Mouse (Mus musculus): ENCODE measurements around the gene Cnpy3. TPM values are rescaled to one million over a fixed set of nuclear protein-coding genes. Genes with fewer than 3 reads are reported as not detected.
A peak's percentile ranks its signal among the peaks of the same experiment; 100 is the strongest.

Cnpy3 gene
- polyA plus RNA-seq, 1 experiment: 29.9 TPM

DNA sequence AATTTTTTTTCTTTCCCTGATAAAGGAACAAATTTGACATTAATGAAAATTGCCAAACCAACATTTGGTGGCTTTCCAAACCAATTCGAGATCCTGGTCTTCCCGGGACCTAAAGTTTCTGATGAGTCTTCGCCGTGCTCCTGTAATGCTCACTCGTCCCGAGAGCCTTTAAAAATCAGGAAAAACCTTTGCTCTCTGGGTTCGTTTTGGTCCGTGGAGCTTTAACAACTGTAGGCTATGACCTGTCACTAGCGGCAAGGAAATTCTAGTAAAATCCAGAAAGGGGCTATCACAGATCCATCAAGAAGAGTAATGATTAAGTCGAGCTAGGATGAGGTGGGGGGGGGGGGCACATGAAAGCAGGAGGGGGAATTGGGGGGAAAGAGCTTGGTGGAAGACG, 29.9 kb upstream of the Cnpy3 start:
- Histone ChIP-seq H3K4me1 (ENCODE audit: control insufficient read depth, insufficient read depth, low read length) (no peaks in the 10 kb centered on the region), H3K27ac (ENCODE audit: insufficient read depth, low read length) (peak overlapping the region; percentile 68; the same call in 1 of the 2 replicates), H3K4me3 (ENCODE audit: insufficient read depth, low read length) (peak overlapping the region; percentile 81)
- TF ChIP-seq CTCF (IDR thresholded peaks at IDR 0.05; ENCODE audit: borderline replicate concordance, insufficient read depth, low read length): no peak
- no peak for TF ChIP-seq POLR2A (IDR thresholded peaks at IDR 0.05; ENCODE audit: low read depth, low read length)

DNA sequence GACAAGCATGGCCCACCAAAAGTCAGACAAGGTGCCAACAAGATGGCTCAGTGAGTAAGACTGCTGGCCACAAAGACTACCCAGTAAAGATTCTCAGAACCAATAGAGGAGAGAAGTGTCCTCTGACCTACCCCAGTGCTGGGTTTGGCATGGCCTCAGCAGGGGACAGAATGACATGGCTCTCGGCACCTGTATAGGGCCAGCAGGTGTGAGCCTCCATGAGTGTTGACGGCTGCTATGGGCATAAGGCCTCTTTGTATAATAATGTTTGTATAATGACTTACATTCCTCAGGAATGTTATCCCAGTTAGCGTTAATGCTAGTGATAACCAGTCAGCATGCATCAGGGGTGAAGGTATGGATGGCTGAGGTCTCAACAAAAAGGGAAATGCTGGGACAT, 24.1 kb upstream of the Cnpy3 start:
- H3K4me1 ChIP-seq (ENCODE audit: control insufficient read depth, insufficient read depth, low read length): no peaks in the 10 kb centered on the region
- no peak overlapping the region for H3K4me3 ChIP-seq (ENCODE audit: insufficient read depth, low read length)
- TF ChIP-seq CTCF (IDR thresholded peaks at IDR 0.05; ENCODE audit: borderline replicate concordance, insufficient read depth, low read length) (no peak), POLR2A (IDR thresholded peaks at IDR 0.05; ENCODE audit: low read depth, low read length) (no peak)
- H3K27ac ChIP-seq (ENCODE audit: insufficient read depth, low read length): no peak overlapping the region

DNA sequence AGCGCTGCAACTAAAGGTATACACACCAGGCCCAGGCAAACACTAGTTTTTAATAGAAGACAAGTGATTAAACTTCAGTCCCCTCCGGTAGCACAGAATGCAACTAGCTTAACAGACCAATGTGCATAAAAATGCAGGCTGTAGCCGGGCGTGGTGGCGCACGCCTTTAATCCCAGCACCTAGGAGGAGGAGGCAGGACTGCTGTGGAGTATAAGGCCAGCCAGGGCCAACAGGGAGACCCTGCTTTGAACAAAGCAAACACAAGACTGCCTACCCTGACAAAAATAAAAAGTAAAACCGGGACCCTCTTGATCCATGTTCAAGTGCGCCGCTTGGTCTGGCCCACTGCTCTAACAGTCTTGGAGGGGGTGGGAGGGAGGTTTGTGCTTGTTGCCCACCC, 23.1 kb upstream of the Cnpy3 start:
- no peak for TF ChIP-seq POLR2A (IDR thresholded peaks at IDR 0.05; ENCODE audit: low read depth, low read length)
- TF ChIP-seq CTCF (IDR thresholded peaks at IDR 0.05; ENCODE audit: borderline replicate concordance, insufficient read depth, low read length): no peak
- no peak overlapping the region for H3K27ac ChIP-seq (ENCODE audit: insufficient read depth, low read length)
- no peak overlapping the region for H3K4me3 ChIP-seq (ENCODE audit: insufficient read depth, low read length)
- no peaks in the 10 kb centered on the region for H3K4me1 ChIP-seq (ENCODE audit: control insufficient read depth, insufficient read depth, low read length)

DNA sequence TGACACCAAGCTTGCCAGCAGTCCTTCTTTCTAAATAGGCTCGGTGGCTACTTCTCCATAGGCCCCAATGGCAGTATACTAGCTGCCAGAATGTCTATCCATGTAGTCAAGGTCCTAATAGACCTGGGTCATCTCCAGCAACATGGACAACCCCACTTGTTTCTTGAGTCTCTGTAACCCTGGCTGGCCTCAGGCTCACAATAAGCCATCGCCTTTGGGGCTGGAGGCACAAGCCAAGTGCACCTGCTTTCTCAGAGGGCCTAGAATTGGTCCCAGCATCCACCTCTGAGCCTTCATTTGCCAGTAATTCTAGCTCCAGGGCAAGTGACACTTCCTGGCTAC, 22.1 kb upstream of the Cnpy3 start:
- no peak overlapping the region for H3K4me3 ChIP-seq (ENCODE audit: insufficient read depth, low read length)
- H3K4me1 ChIP-seq (ENCODE audit: control insufficient read depth, insufficient read depth, low read length): no peaks in the 10 kb centered on the region
- H3K27ac ChIP-seq (ENCODE audit: insufficient read depth, low read length): no peak overlapping the region
- TF ChIP-seq CTCF (IDR thresholded peaks at IDR 0.05; ENCODE audit: borderline replicate concordance, insufficient read depth, low read length) (no peak), POLR2A (IDR thresholded peaks at IDR 0.05; ENCODE audit: low read depth, low read length) (no peak; the same call in 1 of the 2 replicates)

DNA sequence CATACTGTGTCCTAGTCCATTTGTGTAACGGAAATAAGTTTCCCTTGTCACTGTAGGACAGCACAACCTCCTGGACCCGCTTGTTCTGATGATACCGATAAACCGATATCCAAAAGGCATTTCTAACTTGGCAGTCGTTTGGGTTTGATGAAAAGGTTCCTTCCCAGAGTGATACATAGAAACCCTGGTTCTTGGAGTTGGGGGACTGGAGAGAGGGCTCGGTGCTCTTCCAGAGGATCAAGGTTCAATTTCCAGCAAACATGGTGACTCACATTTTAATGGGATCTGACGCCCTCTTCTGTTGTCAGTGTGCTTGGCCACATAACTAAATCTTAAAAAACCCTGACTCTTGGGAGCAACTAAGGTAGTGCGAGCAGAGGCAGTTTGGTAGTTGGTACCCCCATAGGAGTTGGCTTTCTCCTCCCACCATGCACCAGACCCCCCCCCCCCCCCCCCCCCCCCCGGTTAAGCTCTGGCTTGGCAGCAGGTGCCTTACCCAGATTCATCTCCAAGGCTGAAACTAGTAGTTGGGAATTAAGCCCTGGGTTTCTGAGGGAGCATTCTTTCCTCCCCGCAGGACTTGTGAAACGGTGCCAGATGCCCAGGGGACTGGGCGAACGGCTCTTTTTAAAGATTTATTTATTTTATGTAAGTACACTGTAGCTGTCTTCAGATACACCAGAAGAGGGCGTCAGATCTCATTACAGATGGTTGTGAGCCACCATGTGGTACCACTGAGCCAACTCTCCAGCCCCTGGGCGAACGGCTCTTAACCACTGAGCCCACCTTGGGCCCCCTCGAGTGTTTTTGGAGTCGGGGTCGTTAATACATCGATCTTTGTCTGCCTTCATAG, 21.5 kb upstream of the Cnpy3 start:
- peak; percentile 47 for TF ChIP-seq POLR2A (IDR thresholded peaks at IDR 0.05; ENCODE audit: low read depth, low read length)
- TF ChIP-seq CTCF (IDR thresholded peaks at IDR 0.05; ENCODE audit: borderline replicate concordance, insufficient read depth, low read length): 0 out of 2 replicates have a peak, but pooled peaks have one; percentile 3
- Histone ChIP-seq H3K4me3 (ENCODE audit: insufficient read depth, low read length) (peak overlapping the region; percentile 93), H3K4me1 (ENCODE audit: control insufficient read depth, insufficient read depth, low read length) (no peaks in the 10 kb centered on the region), H3K27ac (ENCODE audit: insufficient read depth, low read length) (peak overlapping the region; percentile 87)

DNA sequence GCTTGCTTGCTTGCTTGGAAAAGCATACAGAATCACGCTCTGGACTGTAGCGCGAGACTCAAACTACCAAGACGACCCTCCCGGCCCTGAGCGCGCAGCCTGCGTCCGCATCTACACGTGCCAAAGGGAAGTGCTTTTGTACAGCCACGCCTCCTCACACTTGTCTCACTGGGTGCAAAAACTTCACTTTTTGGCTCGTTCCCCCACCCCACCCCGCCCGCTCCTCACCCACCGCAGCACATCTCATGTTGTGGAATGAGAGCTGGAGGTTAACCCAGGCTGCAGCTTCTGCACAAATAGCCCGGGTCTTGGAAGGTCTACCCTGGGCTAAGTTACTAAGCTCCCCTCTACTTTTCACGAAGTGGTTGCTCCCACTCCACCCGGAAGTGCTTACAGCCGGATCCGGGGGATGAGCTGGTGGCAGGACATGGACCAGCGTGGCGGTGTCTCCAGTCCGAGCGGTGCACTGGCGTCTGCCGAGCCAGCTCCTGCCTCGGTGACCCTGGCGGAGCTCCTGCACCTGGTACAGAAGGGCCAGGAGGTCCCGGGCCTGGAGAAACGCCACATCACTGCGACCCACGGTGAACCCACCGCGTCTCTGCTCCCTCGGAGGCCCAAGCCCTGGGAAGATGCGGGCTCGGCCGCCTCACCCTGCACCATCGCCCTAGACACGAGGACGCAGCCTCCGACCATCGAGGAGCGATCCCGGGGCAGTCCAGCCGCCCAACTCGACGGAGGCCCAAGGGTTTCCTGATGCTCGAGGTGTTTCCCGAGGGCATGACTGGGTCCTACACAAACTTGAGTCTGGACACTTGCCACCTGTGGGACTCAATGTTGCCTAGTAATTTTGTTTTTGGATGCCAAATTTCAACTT, 20.6 kb upstream of the Cnpy3 start, which contains the start of gene 2310039H08Rik:
Gene 2310039H08Rik (plus strand): TSS at position 232 of the 874 bp plus-strand sequence.
- peak within 1 kb of the TSS; percentile 93 for H3K4me3 ChIP-seq (ENCODE audit: insufficient read depth, low read length)

DNA sequence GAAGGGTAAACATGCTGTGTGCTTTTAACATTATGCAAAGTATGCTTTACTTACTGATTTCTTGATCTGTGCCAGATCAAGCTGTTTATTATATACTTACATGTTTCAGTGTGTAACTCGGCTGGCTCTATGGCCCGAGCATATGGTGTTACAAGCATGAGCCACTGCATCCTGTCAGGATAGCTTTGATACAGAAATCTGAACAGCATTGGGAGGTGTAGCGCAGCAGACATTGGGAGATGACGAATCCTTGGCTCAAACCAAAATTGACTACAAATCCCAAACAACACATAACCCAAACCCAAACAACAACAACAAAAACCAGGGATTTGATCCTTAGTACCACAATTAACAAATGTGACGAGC, 20.0 kb upstream of the Cnpy3 start:
- TF ChIP-seq POLR2A (IDR thresholded peaks at IDR 0.05; ENCODE audit: low read depth, low read length) (no peak), CTCF (IDR thresholded peaks at IDR 0.05; ENCODE audit: borderline replicate concordance, insufficient read depth, low read length) (no peak)
- peak overlapping the region; percentile 21 for H3K27ac ChIP-seq (ENCODE audit: insufficient read depth, low read length)

More for the DNA sequence above, 20.6 kb upstream of the Cnpy3 start, which contains the start of gene 2310039H08Rik:
- TF ChIP-seq POLR2A (IDR thresholded peaks at IDR 0.05; ENCODE audit: low read depth, low read length): peak; percentile 95
- TF ChIP-seq CTCF (IDR thresholded peaks at IDR 0.05; ENCODE audit: borderline replicate concordance, insufficient read depth, low read length): no peak
- H3K27ac ChIP-seq (ENCODE audit: insufficient read depth, low read length): peak within 1 kb of the TSS; percentile 87
- no peaks in the 10 kb centered on the region for H3K4me1 ChIP-seq (ENCODE audit: control insufficient read depth, insufficient read depth, low read length)

DNA sequence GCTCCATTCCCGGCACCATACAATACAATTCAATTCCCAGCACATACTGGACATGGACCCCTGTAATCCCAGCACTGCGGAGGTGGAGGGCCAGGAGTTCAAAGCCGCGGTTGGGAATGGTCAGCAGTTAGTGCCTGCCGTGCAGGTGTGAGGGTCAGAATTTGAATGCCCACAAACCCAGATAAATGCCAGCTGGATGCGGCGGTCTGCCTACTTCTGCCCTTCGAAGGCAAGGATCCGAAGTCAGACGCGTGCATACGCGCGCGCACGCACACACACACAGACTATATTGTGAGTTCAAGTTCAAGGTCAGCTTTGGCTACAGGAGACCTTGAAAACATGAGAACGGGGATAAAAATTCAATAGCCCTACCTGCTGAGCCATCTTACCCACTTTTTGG, 19.6 kb upstream of the Cnpy3 start:
- Histone ChIP-seq H3K4me1 (ENCODE audit: control insufficient read depth, insufficient read depth, low read length) (no peaks in the 10 kb centered on the region), H3K27ac (ENCODE audit: insufficient read depth, low read length) (no peak overlapping the region; the same call in 1 of the 2 replicates), H3K4me3 (ENCODE audit: insufficient read depth, low read length) (peak overlapping the region; percentile 93)
- no peak for TF ChIP-seq CTCF (IDR thresholded peaks at IDR 0.05; ENCODE audit: borderline replicate concordance, insufficient read depth, low read length)
- TF ChIP-seq POLR2A (IDR thresholded peaks at IDR 0.05; ENCODE audit: low read depth, low read length): no peak

More for the DNA sequence above, 20.0 kb upstream of the Cnpy3 start:
- Histone ChIP-seq H3K4me1 (ENCODE audit: control insufficient read depth, insufficient read depth, low read length) (no peaks in the 10 kb centered on the region), H3K4me3 (ENCODE audit: insufficient read depth, low read length) (peak overlapping the region; percentile 93)

DNA sequence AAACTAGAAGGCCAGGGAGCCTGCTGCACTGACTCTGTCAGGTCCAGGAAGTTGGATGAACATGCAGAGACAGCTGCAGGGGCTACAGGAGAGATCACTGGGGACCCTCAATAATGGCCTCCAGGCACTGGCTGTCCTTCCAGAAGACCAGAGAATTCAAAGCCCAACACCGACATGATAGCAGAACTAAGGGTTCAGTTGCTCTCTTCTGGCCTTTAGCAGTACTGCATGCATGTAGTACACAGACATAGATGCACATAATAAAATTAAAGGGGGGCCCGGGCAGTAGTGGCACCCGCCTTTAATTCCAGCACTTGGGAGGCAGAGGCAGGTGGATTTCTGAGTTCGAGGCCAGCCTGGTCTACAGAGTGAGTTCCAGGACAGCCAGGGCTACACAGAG, 19.0 kb upstream of the Cnpy3 start:
- H3K27ac ChIP-seq (ENCODE audit: insufficient read depth, low read length): no peak overlapping the region
- no peak for TF ChIP-seq POLR2A (IDR thresholded peaks at IDR 0.05; ENCODE audit: low read depth, low read length)
- no peak for TF ChIP-seq CTCF (IDR thresholded peaks at IDR 0.05; ENCODE audit: borderline replicate concordance, insufficient read depth, low read length)
- no peak overlapping the region for H3K4me3 ChIP-seq (ENCODE audit: insufficient read depth, low read length)
- no peaks in the 10 kb centered on the region for H3K4me1 ChIP-seq (ENCODE audit: control insufficient read depth, insufficient read depth, low read length)

Data from embryonic fibroblast, embryonic 13.5 days (primary cell).